Mouse (Mus musculus) heart, postnatal 36 days (tissue): Measurements from ENCODE around the gene Plp1. TPM values are rescaled to one million over a fixed set of nuclear protein-coding genes. Genes with fewer than 3 reads are reported as not detected.

ENCODE experiments used
- DNase-seq, 2 experiments: peaks; one replicate each; pipeline ENCODE4 v3.0.0; 2021 to 2022
- intact Hi-C: fragments of 180-260 bp; cut with DNase I; formaldehyde crosslinking; loops from one replicate; pipeline ENCODE4 v1.15.1; 2025
- total RNA-seq, 2 experiments: library from RNA; stranded (reverse); gene quantifications; 2 replicates each; pipeline ENCODE4 v1.2.3; 2021

The Plp1 gene
- total RNA-seq = 1 to 10 TPM; 4.1 to 4.4 TPM

GRCm38 (mm10) chrX:136822371-136822770 lies at the start of gene Plp1:
Gene Plp1 (plus strand): TSS chrX:136822671.
- no peak for DNase-seq
- intact Hi-C loops = loop anchor here (5.0 kb wide), 2 partner anchors 60 to 195 kb away; no protein-coding TSS in a partner anchor

GRCm38 (mm10) chrX:136773035-136773434 lies 49.4 kb upstream of the Plp1 start:
- DNase-seq = peak; percentile 3 to 8
- intact Hi-C loops = no loop called here

GRCm38 (mm10) chrX:136778046-136778445 lies 44.4 kb upstream of the Plp1 start:
- no peak for DNase-seq
- intact Hi-C loops = no loop called here

DNA sequence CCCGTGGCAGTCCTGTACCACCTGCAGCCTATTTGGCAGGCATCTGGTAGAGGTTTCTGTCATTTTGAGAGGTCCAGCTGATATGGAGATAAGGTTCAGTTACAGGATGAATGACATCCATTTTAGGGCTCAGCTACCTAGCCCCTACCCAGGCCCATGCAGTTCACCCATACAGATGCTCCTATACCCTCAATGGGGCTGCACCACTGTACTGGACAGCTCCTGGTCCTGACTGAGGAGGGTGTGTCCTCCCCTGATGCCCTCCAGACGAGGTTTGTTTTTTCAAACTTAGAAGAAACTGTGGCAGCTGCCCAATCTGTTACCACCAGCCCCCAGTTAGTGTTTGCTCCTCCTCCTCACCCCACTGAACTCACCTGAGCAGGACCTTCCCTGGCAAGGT lies 43.2 kb upstream of the Plp1 start:
- intact Hi-C loops = no loop called here
- no peak for DNase-seq

DNA sequence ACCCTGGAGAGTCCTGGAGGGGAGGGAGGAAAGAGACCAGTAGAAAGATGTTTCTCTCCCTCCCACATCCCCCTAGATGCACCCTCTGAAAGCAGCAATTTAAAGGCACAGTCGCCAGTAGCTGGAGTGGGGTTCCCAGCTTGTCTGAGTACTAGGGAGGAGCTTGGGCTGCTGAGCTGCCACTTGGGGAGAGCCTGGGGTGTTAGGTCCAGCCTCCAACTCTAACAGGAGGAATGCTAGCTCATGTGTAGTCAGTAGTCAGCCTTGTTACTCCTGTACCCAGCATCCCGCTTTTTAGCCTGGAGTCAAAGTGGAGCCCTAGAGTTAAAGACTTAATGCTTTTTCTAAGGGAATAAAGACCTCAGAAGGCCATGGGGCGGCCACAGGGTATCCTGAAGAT lies 42.4 kb upstream of the Plp1 start, which contains the start of gene Glra4:
TSS of gene Glra4 (minus strand) at position 101 of the 400 bp plus-strand sequence.
- no peak for DNase-seq
- intact Hi-C loops = no loop called here

DNA sequence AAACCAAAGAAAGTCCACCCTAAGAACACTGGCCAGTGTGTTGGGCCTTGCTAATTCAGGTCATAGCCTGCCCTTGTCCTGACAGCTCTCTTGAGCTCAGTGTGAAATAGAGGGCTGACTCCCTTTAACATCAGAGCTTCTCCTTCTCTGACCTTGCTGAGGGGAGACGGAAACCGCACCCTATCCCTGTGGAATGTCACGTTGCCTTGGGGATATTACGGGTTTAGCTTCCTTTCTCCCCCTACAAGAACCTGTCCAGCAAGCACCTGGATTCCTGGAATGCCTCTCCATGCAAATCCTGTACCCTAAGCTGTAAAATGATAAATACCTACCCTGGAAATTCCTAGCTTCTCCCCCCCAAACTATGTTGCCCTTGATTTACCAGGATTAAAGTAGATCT lies 33.0 kb upstream of the Plp1 start:
- intact Hi-C loops = no loop called here
- no peak for DNase-seq

DNA sequence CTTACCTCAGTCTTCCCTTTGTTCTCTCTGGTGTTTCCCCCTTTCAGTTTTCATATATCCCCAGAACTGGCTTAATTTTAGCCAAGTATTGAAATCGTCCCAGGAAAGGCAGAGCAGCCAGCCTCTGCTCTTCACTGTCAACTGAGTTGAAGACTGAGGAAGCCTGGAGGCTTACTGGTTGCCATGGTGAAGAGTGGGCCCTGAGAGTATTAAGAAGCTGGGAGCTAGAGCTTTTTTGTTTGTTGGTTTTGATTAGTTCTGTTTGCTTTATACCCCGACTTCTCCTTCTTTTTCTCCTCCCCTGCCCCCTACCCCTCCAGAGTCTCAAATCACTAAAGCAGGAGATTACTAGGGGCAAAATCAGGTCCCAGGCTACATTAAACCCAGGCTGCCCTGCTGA lies 25.2 kb upstream of the Plp1 start:
- DNase-seq = no peak
- intact Hi-C loops = no loop called here

- peak; percentile 10 to 16 for DNase-seq
- intact Hi-C loops = loop anchor here (1.0 to 5.0 kb wide), 3 partner anchors 57 to 192 kb away; no protein-coding TSS in a partner anchor
Observed at GRCm38 (mm10) chrX:136819752-136820151, 2.7 kb upstream of the Plp1 start.

- DNase-seq = peak; percentile 39 to 71
- intact Hi-C loops = loop anchor here (1.0 to 5.0 kb wide), 3 partner anchors 58 to 193 kb away; no protein-coding TSS in a partner anchor
Observed at GRCm38 (mm10) chrX:136820250-136820649, 2.2 kb upstream of the Plp1 start.

DNA sequence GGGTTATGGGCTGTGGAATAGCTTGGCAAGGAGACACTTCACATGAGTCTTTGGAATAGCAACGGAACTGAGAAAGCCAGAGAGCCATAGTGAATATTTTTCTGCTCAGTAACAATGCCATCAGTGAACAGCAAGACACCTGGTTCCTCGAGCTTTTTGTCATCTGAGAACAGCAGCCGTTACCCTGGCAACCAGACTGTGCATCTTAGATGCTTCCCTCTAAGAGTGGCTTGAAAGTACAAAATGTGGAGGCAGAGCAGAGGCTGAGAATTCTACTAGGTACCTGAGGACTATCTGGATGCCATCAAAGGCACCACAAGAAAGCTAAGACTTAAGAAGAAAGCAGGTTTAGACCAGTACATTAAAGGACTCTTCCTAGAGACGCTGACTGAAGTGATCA lies 2.5 kb downstream of the Plp1 start:
- intact Hi-C loops = no loop called here

GRCm38 (mm10) chrX:136828610-136829009 lies 6.1 kb downstream of the Plp1 start:
- no peak for DNase-seq
- intact Hi-C loops = no loop called here

More for the DNA sequence above, 2.5 kb downstream of the Plp1 start:
- DNase-seq = no peak

DNA sequence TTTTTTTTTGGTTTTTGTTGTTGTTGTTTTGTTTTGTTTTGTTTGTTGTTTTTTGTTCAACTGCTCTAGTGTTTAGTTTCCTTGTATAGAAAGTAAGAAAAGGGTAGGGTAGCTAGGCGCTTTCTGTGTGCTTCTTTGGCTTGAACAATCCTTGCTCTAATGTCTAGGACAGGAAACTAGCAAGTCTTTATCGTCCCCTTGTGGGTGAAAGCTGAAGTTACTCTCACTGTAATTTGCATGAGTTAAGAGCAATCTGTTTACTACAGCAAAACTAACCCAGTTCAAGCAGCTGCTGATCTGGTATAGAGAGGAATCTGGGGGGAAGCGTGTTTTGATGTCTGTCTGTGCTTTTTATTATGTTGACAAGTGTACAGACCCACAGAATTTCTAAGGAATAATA lies 27.8 kb downstream of the Plp1 start:
- DNase-seq = no peak

DNA sequence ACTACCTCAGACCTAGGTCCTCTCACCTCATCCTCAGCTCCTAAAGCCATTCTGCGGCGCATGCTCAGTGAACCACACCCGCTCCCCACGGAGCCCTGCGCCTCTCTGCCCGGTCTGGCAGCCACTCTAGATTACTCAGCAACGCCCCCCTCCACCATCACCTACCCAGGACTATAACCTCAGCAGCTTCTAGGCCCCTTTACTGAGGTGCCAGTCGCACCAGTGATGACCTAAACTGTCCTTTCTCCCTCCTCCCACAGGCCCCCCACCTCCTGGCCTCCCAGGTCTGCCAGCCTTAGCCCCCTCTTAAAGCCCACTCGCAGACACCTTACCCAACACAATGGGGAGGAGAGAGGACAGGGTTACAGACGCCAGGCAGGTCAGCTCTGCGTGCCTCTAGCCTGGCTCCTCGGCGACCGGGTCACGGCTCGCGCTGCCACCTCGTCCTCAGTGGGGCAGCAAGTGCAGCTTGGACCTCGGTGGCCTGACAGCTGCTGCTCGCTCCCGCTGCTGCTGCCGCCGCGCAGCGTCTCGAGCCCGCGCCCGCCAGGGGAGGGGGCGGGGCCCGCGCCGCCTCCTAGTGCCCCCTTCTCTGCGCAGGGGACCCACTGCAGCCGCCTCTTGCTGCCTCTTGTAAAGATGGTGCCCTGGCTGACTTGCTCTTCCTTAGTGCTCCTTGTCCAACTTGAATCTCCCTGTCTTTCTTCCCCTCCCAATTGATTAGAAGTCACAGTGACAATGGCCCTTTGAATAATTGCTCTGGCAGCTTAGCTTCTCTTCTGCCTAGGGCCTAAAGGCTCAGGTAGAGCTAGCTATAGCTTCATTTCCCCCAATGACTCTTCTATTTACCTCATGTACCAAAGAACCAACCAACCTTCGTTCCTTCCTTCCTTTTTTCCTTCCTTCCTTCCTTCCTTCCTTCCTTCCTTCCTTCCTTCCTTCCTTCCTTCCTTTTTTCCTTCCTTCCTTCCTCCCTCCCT lies 45.9 kb downstream of the Plp1 start, which contains the start of gene Rab9b:
TSS of gene Rab9b (minus strand) at position 695 of the 980 bp plus-strand sequence.
- intact Hi-C loops = no loop called here
- DNase-seq = no peak

More for the DNA sequence above, 27.8 kb downstream of the Plp1 start:
- intact Hi-C loops = no loop called here

Other genes with a start within 250 kb of the Plp1 start
- gene Tceal3, start 231.8 kb upstream of the Plp1 start, total RNA-seq = 1 to 10 TPM in 1 of 2 experiments, under 1 TPM in 1; 0.65 to 1.2 TPM
- 1 to 10 TPM; 3.8 to 5.0 TPM for gene Tceal1, start 114.7 kb upstream of the Plp1 start, total RNA-seq
- 10 to 100 TPM; 89.8 to 91.8 TPM for gene Morf4l2, start 79.0 kb upstream of the Plp1 start, total RNA-seq
- not detected for gene Glra4, start 42.5 kb upstream of the Plp1 start, total RNA-seq
- under 1 TPM; 0.08 to 0.19 TPM for gene Rab9b, start 46.1 kb downstream of the Plp1 start, total RNA-seq
- gene H2bfm, start 104.7 kb downstream of the Plp1 start, total RNA-seq = not detected
- gene Tmsb15b2, start 152.8 kb downstream of the Plp1 start, total RNA-seq = 1 to 10 TPM in 1 of 2 experiments, not detected in 1; 2.9 TPM
- under 1 TPM in 1 of 2 experiments, not detected in 1; 0.68 TPM for gene Tmsb15l, start 154.2 kb downstream of the Plp1 start, total RNA-seq
- not detected for gene Tmsb15b1, start 154.2 kb downstream of the Plp1 start, total RNA-seq
- not detected for gene Zcchc18, start 170.5 kb downstream of the Plp1 start, total RNA-seq
- gene Slc25a53, start 215.6 kb downstream of the Plp1 start, total RNA-seq = 1 to 10 TPM; 3.1 to 3.5 TPM
- gene Fam199x, start 226.9 kb downstream of the Plp1 start, total RNA-seq = 1 to 10 TPM; 3.9 to 4.3 TPM